Mouse (Mus musculus) neural tube, embryonic 15.5 days (tissue): ENCODE results near the gene Sqstm1. TPM values are rescaled to one million over a fixed set of nuclear protein-coding genes. Genes with fewer than 3 reads are reported as not detected.
A peak's percentile ranks its signal among the peaks of the same experiment; 100 is the strongest.

Experiments
- ATAC-seq: fragments of 200-750 bp; cut with Nextera tagmentation; 2 replicates; pipeline ENCODE4 v1.8.0; 2017; ENCODE audit warnings: mild to moderate bottlenecking, moderate TSS enrichment, moderate library complexity; ENCODE audit not compliant: low FRiP score
- H3K27ac ChIP-seq: fragments of 300-500 bp; sonication (generic); replicated peaks from 2 replicates; pipeline ENCODE4 v1.5.1; 2015; ENCODE audit warnings: mild to moderate bottlenecking, inconsistent platforms
- H3K27me3 ChIP-seq: fragments of 300-500 bp; sonication (generic); replicated peaks from 2 replicates; pipeline ENCODE4 v1.6.1; 2015; ENCODE audit warnings: inconsistent platforms
- H3K36me3 ChIP-seq: fragments of 300-500 bp; sonication (generic); 2 replicates; pipeline ENCODE4 v1.6.1; 2015; ENCODE audit warnings: inconsistent platforms
- H3K4me1 ChIP-seq: fragments of 300-500 bp; sonication (generic); 2 replicates; pipeline ENCODE4 v1.6.1; 2015; ENCODE audit warnings: inconsistent platforms
- H3K4me2 ChIP-seq: fragments of 300-500 bp; sonication (generic); 2 replicates; pipeline ENCODE4 v1.6.1; 2015; ENCODE audit warnings: inconsistent platforms, mild to moderate bottlenecking, moderate library complexity
- H3K4me3 ChIP-seq: fragments of 300-500 bp; sonication (generic); replicated peaks from 2 replicates; pipeline ENCODE4 v1.5.1; 2015; ENCODE audit warnings: mild to moderate bottlenecking, inconsistent platforms
- H3K9ac ChIP-seq: fragments of 300-500 bp; sonication (generic); replicated peaks from 2 replicates; pipeline ENCODE4 v1.6.1; 2015; ENCODE audit warnings: mild to moderate bottlenecking, inconsistent platforms
- H3K9me3 ChIP-seq: fragments of 300-500 bp; sonication (generic); replicated peaks from 2 replicates; pipeline ENCODE4 v1.6.1; 2016; ENCODE audit warnings: inconsistent platforms
- WGBS: fragments of 180-500 bp; shearing (Covaris S2); methylation state at CpG from one replicate; pipeline ENCODE4 v1.1.7; 2015; ENCODE audit warnings: mixed read lengths; 5-methylcytosine and 5-hydroxymethylcytosine counted together
- polyA plus RNA-seq: library from polyadenylated mRNA; unstranded; fragments of >200 nt; fragmentation: Nextera tagmentation; extraction: Ambion mirVana; gene quantifications from 2 replicates; pipeline ENCODE4 v1.2.1, GENCODE M21; 2015

Sqstm1 gene
- polyA plus RNA-seq, 1 experiment from 2014 or later, result 450 TPM

GRCm38 (mm10) chr11:50238821-50239791, 28.5 kb upstream of the Sqstm1 start:
- Histone ChIP-seq H3K4me2 (no peak overlapping the region), H3K9ac (no peak overlapping the region), H3K4me1 (peaks cover 20% of the 10 kb centered on the region), H3K9me3 (no peaks in the 10 kb centered on the region), H3K27me3 (peaks cover 26% of the 10 kb centered on the region; the same call in 1 of the 2 replicates), H3K36me3 (peaks cover 9% of the 10 kb centered on the region), H3K27ac (no peak overlapping the region), H3K4me3 (no peak overlapping the region)
- WGBS, result 92% methylated on average over 9 of the region's 9 CpGs
- no peak for ATAC-seq

- no peak for ATAC-seq
- Histone ChIP-seq H3K36me3 (peaks cover 17% of the 10 kb centered on the region), H3K4me1 (peaks cover 20% of the 10 kb centered on the region), H3K27me3 (peaks cover 28% of the 10 kb centered on the region; the same call in 1 of the 2 replicates), H3K9me3 (no peaks in the 10 kb centered on the region), H3K4me2 (peak within 1 kb of the TSS; percentile 96), H3K9ac (no peak within 1 kb of the TSS), H3K4me3 (peak within 1 kb of the TSS; percentile 61), H3K27ac (no peak within 1 kb of the TSS)
- 50% methylated on average over 10 of the region's 10 CpGs for WGBS
Measured at GRCm38 (mm10) chr11:50238324-50238723, 27.7 kb upstream of the Sqstm1 start, which contains the start of gene Ltc4s. Ltc4s (minus strand) TSS chr11:50238616.

GRCm38 (mm10) chr11:50236937-50237835, 26.6 kb upstream of the Sqstm1 start:
- peak; percentile 39 for ATAC-seq
- 2% methylated on average over 66 of the region's 66 CpGs for WGBS
- peak overlapping the region; percentile 96 for H3K4me2 ChIP-seq
- peak overlapping the region; percentile 49 for H3K9ac ChIP-seq
- peaks cover 28% of the 10 kb centered on the region for H3K36me3 ChIP-seq
- H3K4me1 ChIP-seq, result peaks cover 20% of the 10 kb centered on the region
- H3K27ac ChIP-seq, result no peak overlapping the region
- H3K9me3 ChIP-seq, result no peaks in the 10 kb centered on the region
- peak overlapping the region; percentile 61 for H3K4me3 ChIP-seq
- H3K27me3 ChIP-seq, result peaks cover 28% of the 10 kb centered on the region; the same call in 1 of the 2 replicates

GRCm38 (mm10) chr11:50236540-50236936, 25.9 kb upstream of the Sqstm1 start:
- H3K4me2 ChIP-seq, result peak overlapping the region; percentile 96
- peaks cover 35% of the 10 kb centered on the region for H3K36me3 ChIP-seq
- H3K4me3 ChIP-seq, result peak overlapping the region; percentile 61
- H3K9ac ChIP-seq, result peak overlapping the region; percentile 49
- ATAC-seq, result peak; percentile 89
- H3K4me1 ChIP-seq, result peaks cover 20% of the 10 kb centered on the region
- WGBS, result under 1% methylated on average over 22 of the region's 27 CpGs
- H3K27me3 ChIP-seq, result peaks cover 28% of the 10 kb centered on the region; the same call in 1 of the 2 replicates
- H3K9me3 ChIP-seq, result no peaks in the 10 kb centered on the region
- H3K27ac ChIP-seq, result no peak overlapping the region

GRCm38 (mm10) chr11:50234606-50235005, 24.0 kb upstream of the Sqstm1 start:
- H3K9ac ChIP-seq, result no peak overlapping the region
- 95% methylated on average over 25 of the region's 25 CpGs for WGBS
- peaks cover 28% of the 10 kb centered on the region; the same call in 1 of the 2 replicates for H3K27me3 ChIP-seq
- H3K4me1 ChIP-seq, result peaks cover 26% of the 10 kb centered on the region
- H3K4me3 ChIP-seq, result no peak overlapping the region
- H3K9me3 ChIP-seq, result no peaks in the 10 kb centered on the region
- H3K4me2 ChIP-seq, result no peak overlapping the region
- no peak for ATAC-seq
- H3K36me3 ChIP-seq, result peaks cover 36% of the 10 kb centered on the region
- no peak overlapping the region for H3K27ac ChIP-seq

GRCm38 (mm10) chr11:50233993-50234392, 23.4 kb upstream of the Sqstm1 start:
- no peak overlapping the region for H3K4me3 ChIP-seq
- no peak overlapping the region for H3K9ac ChIP-seq
- H3K4me1 ChIP-seq, result peaks cover 32% of the 10 kb centered on the region
- peaks cover 36% of the 10 kb centered on the region for H3K36me3 ChIP-seq
- H3K27me3 ChIP-seq, result peaks cover 26% of the 10 kb centered on the region; the same call in 1 of the 2 replicates
- 90% methylated on average over 11 of the region's 11 CpGs for WGBS
- ATAC-seq, result no peak
- H3K9me3 ChIP-seq, result no peaks in the 10 kb centered on the region
- H3K4me2 ChIP-seq, result no peak overlapping the region
- H3K27ac ChIP-seq, result no peak overlapping the region

GRCm38 (mm10) chr11:50233022-50233421, 22.4 kb upstream of the Sqstm1 start:
- Histone ChIP-seq H3K4me1 (peaks cover 40% of the 10 kb centered on the region), H3K9me3 (no peaks in the 10 kb centered on the region), H3K9ac (no peak overlapping the region), H3K27me3 (peaks cover 16% of the 10 kb centered on the region; the same call in 1 of the 2 replicates), H3K36me3 (peaks cover 36% of the 10 kb centered on the region), H3K4me3 (no peak overlapping the region), H3K4me2 (no peak overlapping the region), H3K27ac (no peak overlapping the region)
- no peak for ATAC-seq
- WGBS, result 93% methylated on average over 13 of the region's 13 CpGs

- Histone ChIP-seq H3K4me2 (peak overlapping the region; percentile 38), H3K9ac (no peak overlapping the region), H3K9me3 (no peaks in the 10 kb centered on the region), H3K4me1 (peaks cover 44% of the 10 kb centered on the region), H3K36me3 (peaks cover 36% of the 10 kb centered on the region), H3K27ac (no peak overlapping the region), H3K27me3 (peaks cover 5% of the 10 kb centered on the region; the same call in 1 of the 2 replicates), H3K4me3 (no peak overlapping the region)
- no peak for ATAC-seq
- 16% methylated on average over 8 of the region's 8 CpGs for WGBS
Measured at GRCm38 (mm10) chr11:50231411-50231810, 20.8 kb upstream of the Sqstm1 start.

- no peak overlapping the region for H3K4me3 ChIP-seq
- no peak for ATAC-seq
- 25% methylated on average over 45 of the region's 45 CpGs for WGBS
Measured at GRCm38 (mm10) chr11:50230481-50231304, 20.1 kb upstream of the Sqstm1 start.

GRCm38 (mm10) chr11:50229252-50229910, 18.8 kb upstream of the Sqstm1 start:
- H3K4me1 ChIP-seq, result peaks cover 43% of the 10 kb centered on the region
- H3K4me2 ChIP-seq, result no peak overlapping the region
- no peak overlapping the region for H3K4me3 ChIP-seq
- no peak for ATAC-seq
- H3K27ac ChIP-seq, result no peak overlapping the region
- no peak overlapping the region for H3K9ac ChIP-seq
- no peaks in the 10 kb centered on the region for H3K9me3 ChIP-seq
- WGBS, result 53% methylated on average over 7 of the region's 7 CpGs
- peaks cover 29% of the 10 kb centered on the region for H3K36me3 ChIP-seq
- H3K27me3 ChIP-seq, result peaks cover 2% of the 10 kb centered on the region; the same call in 1 of the 2 replicates

More at GRCm38 (mm10) chr11:50230481-50231304, 20.1 kb upstream of the Sqstm1 start:
- Histone ChIP-seq H3K27me3 (peaks cover 5% of the 10 kb centered on the region; the same call in 1 of the 2 replicates), H3K9me3 (no peaks in the 10 kb centered on the region), H3K36me3 (peaks cover 36% of the 10 kb centered on the region), H3K27ac (no peak overlapping the region), H3K9ac (no peak overlapping the region), H3K4me2 (peak overlapping the region; percentile 38), H3K4me1 (peaks cover 44% of the 10 kb centered on the region)
